Mouse (Mus musculus) A20 (cell line): ENCODE measurements around the gene Ephb1.

ENCODE experiments used
- DNase-seq: peaks from one replicate; pipeline ENCODE4 v3.0.0-alpha.2; 2011; ENCODE audit warnings: low read depth, low spot score

Ephb1 gene

DNA sequence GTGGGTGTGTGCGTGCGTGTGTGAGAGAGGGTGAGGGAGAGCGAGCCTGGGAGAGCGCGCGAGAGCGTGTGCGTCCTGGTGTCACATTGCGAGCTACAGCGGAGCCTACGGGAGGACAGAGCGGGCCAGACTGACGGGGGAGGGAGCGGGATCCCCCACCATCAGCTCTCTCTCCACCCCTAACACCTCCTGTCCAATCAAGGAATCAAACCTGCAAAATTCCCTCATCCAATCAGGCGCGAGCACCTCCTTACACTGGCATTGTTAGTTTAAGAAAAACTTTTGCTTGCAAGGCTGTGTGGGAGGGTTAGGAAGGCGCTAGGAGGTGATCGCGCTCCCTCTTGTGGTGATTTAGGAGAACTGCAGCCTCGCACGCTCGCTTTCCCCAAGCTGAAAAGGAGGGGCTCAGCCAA is at the start of gene Ephb1:
Ephb1 (minus strand) TSS at position 133 of the 413 bp plus-strand sequence.
- DNase-seq = peak; percentile 15

DNA sequence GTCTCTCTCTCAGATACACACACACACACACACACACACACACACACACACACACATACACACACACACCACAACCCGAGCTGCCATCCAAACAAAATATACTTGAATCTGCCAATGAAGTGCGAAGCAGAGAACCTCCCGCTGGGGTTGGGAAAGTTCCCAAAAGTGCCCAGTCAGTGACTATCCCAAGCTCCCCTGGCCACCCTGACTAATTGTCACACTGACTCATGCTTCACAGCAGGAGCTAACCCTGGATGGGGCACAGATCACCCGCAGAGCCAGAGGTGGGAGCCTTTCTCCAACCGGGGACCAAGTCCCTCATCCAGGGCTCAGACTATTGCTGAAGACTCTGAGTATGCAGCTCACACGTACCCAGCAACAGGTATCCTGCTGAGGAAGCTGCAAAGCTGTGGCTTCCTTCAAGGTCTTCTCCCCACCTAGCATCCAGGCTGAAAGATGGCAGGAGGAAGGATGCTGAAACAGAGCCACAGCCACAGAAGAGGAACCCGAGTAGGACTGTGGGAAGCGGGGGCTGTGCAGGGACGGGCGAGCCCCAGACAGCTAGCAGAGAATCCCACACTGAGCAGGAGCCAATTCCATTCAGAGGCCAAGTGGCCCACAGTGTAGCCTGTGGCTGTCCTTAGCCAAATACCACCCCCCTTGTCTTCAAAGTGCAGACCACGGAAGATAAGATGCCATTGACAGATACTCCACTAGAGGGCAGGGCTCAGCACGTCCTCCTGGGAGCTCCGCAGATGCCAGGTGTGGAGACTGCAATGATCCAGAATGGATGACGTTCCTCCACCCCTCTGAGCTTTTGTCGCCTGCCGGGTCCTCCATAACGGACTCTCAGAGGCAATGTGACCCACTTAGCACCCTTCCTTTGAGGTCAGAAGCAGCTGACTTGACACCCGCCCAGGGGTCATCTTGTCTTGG is 48.9 kb upstream of the Ephb1 start:
- DNase-seq = no peak

GRCm38 (mm10) chr9:102402671-102403070 is 48.2 kb upstream of the Ephb1 start:
- no peak for DNase-seq

- no peak for DNase-seq
Observed at GRCm38 (mm10) chr9:102388266-102388665, 33.8 kb upstream of the Ephb1 start.

- DNase-seq = no peak
Observed at GRCm38 (mm10) chr9:102386816-102387215, 32.3 kb upstream of the Ephb1 start.

GRCm38 (mm10) chr9:102380235-102380634 is 25.7 kb upstream of the Ephb1 start:
- no peak for DNase-seq

- DNase-seq = no peak
Observed at GRCm38 (mm10) chr9:102374661-102375060, 20.2 kb upstream of the Ephb1 start.

DNA sequence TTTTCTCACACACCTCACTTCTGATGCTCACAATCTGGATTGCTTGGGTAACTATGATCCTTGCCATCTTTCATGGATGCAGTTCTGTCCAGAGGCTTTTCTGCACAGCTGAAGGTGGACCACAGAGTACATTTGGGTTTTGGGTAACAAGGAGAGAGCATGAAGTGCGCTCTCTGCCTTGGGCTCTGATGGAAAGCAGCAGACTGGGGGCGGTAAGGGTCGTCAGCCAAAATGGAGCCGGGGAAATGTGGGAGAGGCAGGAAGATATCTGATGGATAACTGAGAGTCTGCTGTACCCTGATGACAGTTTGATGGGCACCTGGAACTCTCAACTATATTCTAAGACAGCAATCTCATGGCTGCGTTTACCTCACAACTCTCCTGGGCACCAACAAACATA is 19.4 kb upstream of the Ephb1 start:
- no peak for DNase-seq

DNA sequence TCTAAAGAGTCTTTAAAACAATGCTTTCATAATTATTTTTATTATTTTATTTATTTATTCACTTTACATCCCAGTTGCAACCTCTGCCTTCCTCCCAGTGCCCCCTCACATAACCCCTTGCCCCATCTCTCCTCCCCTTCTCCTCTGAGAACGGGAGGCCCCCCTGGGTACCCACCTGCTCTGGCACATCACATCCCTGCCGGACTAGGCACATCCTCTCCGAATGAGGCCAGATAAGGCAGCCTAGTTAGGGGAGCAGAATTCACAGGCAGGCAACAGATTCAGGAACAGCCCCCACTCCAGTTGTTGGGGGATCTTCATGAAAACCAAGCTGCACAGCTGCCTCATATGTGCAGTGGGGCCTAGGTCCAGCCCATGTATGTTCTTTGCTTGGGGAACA is 17.4 kb upstream of the Ephb1 start:
- no peak for DNase-seq

GRCm38 (mm10) chr9:102371036-102371770 is 16.7 kb upstream of the Ephb1 start:
- DNase-seq = no peak

DNA sequence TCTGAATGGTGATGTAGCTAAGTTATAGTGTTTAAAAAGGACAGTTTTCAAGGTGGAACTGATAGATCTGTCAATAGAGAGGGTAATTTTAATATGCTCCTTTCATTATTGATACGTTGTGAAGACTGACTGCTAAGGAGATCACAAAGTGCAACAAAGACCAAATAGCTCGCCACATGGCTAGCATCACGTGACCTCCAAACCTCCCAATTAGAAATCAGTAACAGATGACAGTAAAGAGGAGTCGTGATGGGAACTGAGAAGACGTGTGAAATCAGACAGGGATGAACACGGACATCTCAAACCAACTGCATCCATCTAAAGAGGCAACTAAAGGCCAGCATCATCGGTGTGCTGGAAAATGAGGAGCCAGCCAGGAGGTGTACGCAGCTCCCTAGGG is 15.6 kb upstream of the Ephb1 start:
- DNase-seq = no peak

DNA sequence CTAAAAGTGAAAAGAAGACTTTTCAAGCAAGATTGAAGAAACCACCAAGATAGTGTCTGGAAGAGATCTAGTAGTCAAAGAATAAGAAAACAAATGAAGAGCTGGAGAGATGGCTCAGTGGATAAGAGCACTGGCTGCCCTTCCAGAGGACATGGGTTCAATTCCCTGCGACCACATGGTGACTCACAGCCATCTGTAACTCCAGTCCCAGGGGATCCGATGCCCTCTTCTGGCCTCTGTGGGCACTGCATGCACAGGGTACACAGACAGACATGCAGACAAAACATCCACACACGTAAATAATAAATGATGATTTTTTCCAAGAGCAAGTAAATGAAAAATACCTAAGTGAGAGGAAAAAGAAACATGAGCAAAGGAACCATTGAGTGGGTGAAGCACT is 14.6 kb upstream of the Ephb1 start:
- no peak for DNase-seq

DNA sequence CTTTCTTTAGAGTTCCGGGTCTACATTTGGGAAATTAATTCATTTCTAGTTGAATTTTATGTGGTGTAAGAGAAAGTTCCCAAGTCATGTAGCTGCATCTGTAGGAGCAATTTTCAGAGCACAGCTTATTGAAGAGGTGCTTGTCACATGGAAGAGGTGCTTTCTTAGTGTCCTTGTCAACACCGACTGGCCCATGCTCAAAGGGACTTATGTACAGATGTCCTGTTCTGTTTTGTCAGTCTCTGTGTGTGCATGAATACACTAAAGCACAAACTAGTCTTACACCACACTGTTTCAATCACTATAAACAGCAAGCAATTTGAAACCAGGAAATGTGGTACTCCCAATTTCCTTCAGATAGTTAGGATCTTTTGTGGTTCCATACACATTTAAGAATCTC is 13.3 kb upstream of the Ephb1 start:
- DNase-seq = no peak

DNA sequence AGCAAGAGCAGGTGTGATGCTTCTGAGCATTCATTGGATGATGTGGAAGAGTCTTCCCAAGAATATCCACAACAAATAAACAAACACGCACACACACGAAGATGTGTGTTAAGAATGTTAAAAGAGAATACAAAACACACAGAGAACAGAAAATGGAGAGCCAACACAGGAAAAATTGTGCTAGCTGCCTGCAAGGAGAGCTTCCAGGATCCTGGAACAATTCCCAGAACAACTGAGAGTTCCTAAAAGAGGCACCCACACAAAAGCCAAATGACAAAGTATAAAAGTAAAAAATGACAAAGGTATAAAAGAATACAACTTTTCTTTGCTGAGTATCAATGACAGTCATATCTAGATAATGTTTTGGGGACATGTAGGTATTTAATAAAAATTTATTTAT is 11.0 kb upstream of the Ephb1 start:
- no peak for DNase-seq

GRCm38 (mm10) chr9:102359311-102359710 is 4.8 kb upstream of the Ephb1 start:
- no peak for DNase-seq

- DNase-seq = no peak
Observed at GRCm38 (mm10) chr9:102358711-102359110, 4.2 kb upstream of the Ephb1 start.

- no peak for DNase-seq
Observed at GRCm38 (mm10) chr9:102358011-102358410, 3.5 kb upstream of the Ephb1 start.

- DNase-seq = no peak
Observed at GRCm38 (mm10) chr9:102356516-102356915, 2.0 kb upstream of the Ephb1 start.

DNA sequence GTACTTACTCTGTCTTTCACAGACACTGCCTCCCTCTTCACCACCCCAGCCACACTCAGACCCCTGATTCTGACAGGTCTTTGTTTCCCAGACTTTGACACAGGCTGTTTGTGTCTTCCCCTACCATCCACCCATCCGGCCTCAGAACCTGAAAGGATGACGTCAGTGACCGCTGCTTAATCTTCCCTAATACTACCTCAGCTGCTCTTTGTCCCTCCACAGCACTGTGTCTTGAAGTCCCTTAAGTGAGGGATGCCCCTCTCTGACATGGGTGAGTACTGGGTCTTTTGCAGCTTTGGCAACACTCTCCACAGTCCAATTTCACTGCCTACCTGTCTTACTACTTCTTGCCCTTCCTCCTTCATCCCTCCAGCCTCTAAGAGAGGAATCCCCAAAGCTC is 1.2 kb upstream of the Ephb1 start:
- DNase-seq = no peak

- DNase-seq = no peak
Observed at GRCm38 (mm10) chr9:102353636-102354491, 629 bp downstream of the Ephb1 start.

GRCm38 (mm10) chr9:102353056-102353635 is 1.3 kb downstream of the Ephb1 start:
- no peak for DNase-seq
